Mouse (Mus musculus): ENCODE data around the gene 1700024G13Rik.
"Not testable (repeated sequence)": the region's sequence is repeated elsewhere in the genome, so short reads cannot be mapped to it uniquely, and the experiment has no call there.

Gene 1700024G13Rik

DNA sequence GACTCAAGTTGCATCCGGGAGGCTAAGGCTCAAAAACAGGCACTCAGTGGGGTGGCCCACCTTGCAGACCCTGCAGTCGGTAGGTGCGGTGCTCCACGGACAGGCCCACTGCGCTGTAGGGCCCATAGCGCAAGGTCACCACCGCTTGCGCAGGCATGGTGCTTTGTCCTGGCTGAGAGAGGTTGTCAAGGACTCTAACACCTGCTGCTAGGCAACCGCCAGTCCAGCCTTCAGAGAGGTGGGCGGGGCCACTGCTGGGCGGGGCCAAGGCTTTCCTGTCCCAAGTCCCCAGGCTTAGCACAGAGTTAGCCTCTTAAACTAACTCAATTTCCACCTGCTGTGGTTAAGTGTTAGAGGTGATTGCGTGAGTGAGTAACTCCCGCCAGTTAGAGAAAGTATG is at the start of gene 1700024G13Rik:
Gene 1700024G13Rik, minus strand, starts transcription at position 196 of the 400 bp plus-strand sequence.
- peak; percentile 44 for DNase-seq (ENCODE audit: extremely low spot score, low read depth, low spot score)

DNA sequence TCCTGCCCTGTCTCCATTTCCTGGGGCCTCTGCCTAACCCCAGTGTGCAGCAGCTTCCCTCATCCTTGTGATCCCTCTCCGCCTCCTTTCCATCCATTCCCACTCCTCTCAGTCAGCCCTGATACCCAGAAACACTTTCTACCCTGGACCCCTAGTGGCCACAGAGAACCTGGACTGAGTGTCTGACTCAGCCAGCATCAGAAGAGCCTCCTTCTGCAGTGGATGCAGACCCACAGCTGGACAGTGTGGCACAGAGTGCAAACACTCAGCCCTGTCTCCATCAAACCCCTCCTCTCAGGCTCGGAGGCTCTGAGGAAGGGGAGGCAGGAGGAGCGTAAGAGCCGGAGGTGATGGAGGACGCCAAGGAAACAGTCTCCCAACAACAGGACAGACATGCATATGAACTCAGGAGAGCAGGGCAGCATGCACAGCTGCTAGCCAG is 49.2 kb upstream of the 1700024G13Rik start:
- no peak for DNase-seq (ENCODE audit: extremely low spot score, low read depth, low spot score)

DNA sequence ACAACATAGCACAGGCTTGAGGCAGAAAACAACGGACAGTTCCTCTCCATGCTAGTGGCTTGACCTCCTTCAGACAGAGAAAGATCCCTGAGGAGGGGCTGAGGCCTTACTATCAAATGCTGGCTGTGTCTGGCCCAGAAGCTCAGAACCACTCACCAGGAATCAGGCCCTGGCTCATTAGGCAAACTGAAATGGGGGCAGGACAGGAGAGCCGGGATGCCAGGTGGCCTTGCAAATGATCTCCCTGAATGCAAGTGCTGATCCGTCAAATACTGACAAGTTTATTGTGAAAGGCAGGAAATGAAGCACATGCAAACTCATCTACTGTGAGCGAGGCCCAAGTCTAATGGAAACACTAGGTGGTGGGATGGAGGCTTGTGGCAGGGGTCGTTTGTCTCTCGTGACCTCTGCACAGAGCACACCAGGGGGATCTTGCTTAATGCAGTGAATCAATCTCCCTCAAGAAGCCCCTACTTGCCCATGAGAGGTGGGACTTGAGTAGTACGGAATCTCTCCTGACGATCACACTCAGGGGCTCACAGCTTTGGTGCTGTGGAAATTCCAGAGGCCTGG is 40.9 kb upstream of the 1700024G13Rik start:
- DNase-seq (ENCODE audit: extremely low spot score, low read depth, low spot score) = no peak

DNA sequence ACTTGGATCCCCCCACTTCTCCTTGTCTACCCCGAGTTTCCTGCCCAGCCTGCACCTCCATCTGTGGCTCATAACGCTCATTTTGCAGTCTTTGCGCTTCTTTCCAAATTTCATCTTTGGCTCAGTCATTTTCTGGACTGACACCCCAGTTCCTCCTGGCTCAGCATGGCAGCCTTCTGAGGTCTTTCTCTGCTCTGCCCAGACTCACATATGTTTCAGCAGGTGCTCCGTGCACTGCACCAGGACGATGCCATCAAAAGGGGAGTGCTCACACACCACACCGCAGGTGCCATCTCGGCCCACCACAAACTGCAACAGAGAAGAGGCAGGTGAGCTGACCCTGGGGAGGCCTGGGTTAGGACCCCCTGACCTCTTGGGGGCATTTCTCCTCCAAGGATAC is 35.8 kb upstream of the 1700024G13Rik start:
- DNase-seq (ENCODE audit: extremely low spot score, low read depth, low spot score) = no peak

DNA sequence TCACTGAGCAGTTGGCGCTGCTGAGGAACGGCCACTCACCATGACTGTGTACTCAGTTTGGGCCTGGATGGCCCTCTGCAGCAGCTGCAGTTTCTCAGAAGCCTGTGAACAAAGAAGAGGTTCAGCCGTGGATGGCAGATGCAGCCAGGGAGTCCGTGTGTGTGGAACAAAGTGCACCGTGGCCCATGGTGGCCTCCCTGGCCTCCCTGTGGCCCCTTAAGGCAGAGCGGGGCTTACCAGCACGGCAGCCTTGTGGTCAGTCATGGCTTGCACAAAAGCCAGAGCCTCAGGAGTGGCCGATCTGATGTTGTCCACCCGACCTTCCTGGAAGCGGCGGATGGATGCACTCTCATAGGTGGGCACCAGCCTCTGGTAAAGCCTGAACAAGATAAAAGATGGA is 30.6 kb upstream of the 1700024G13Rik start:
- no peak for DNase-seq (ENCODE audit: extremely low spot score, low read depth, low spot score)

DNA sequence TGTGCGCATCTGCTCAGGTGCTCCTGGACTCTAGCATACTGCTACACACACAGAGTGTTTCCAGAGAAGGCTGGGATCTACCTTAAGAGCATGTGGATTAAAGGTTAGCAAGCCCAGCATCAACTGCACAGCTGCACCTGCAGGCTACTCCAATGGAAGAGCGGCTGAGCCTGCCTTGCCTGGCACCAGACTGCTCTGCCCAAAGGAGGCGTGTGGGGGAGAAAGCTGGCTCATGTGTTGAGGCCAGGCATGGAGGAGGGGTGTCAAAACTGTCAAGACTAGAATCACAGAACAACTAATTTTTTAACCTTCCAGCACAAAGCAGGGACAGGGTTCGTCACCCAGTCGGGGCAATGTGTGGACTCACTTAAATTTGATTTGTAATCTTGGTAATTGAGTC is 23.9 kb upstream of the 1700024G13Rik start:
- DNase-seq (ENCODE audit: extremely low spot score, low read depth, low spot score) = no peak

DNA sequence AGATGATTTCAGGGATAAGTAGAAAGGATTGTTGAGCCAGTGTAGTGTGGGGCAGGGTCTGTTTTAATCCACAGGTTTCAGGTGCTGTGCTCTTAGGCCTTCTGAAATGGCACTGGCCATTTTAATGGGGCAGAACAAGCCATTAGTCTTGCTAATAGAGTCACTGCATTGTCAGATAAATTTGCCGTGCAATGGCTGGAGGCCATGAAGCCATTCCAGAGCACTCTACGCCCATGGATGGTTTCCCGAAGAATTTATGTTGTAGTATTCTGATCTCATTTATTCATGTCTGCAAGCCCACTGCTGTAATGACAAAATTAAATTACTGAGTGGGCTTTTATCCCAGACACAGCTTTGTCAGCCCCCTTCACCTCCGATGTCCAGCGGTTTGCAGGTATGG is 21.9 kb upstream of the 1700024G13Rik start:
- DNase-seq (ENCODE audit: extremely low spot score, low read depth, low spot score) = no peak

DNA sequence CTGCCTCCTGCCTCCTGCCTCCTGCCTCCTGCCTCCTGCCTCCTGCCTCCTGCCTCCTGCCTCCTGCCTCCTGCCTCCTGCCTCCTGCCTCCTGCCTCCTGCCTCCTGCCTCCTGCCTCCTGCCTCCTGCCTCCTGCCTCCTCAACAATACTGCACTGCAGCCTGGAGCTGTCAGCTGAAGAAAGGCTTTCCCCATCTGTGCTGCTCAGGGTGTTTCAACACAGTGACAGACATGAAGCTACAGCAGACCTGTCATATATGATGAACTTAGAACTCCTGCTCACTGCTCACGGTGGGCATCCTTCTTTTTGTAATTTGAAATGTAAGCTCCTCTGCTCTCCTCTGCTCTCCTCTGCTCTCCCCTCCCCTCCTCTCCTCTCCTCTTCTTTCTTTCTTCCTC is 17.2 kb upstream of the 1700024G13Rik start:
- DNase-seq (ENCODE audit: extremely low spot score, low read depth, low spot score) = not testable (repeated sequence)

DNA sequence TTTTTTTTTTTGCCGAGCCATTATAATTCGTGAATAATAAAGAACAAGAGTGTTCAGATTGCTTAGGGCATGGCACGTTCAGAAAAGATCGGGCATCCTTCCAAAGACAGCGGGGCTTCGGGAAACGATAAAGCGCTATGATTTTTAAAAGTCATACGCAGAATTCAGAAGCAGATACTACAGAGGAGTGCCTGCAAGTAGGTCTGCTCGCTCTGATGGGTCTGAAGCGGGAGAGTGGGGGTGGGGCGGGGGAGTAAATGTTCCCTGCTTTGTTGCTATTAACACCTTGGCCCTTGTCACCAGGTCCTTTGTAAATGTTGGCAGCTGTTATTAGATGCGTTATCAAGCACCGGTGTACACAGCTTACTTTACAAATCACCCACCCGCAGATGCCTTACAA is 6.6 kb downstream of the 1700024G13Rik start:
- no peak for DNase-seq (ENCODE audit: extremely low spot score, low read depth, low spot score)

DNA sequence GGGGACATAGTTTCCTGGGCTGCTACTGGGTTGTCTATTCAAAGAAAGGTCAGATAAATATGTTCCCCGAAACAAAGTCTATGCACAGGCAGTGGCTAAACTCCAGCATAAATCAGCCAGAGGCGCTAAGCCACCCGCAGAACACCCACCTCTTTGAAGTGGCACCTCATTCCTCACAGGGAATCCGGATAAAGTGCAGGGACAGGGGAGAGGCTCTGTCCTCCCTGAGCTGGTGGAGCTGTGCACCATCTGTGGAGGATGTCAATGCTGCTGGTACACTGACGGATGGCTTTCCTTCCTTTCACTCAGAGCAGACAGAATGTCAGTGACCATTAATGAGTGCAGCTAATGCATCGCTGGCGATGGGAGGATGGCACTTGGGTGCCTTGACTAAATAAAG is 7.1 kb downstream of the 1700024G13Rik start:
- DNase-seq (ENCODE audit: extremely low spot score, low read depth, low spot score) = no peak

DNA sequence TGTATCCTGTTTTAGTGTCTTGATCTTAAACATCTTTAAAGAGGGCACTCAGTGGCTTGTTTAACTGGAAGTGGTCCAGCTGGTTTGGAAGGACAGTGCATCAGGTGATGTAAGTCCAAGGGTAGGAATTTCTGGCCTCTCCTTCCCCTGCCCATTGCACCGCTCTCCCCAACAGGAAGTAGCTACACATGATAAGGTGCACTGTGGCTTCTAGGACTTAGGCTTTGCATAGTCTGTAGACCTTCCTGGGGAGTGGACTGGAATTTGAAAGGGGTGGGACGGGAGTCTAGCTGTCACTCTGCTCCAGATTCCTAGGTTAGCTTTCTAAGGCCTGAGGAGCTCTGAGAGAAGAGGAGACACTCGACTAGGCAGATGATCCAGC is 8.1 kb downstream of the 1700024G13Rik start:
- no peak for DNase-seq (ENCODE audit: extremely low spot score, low read depth, low spot score)

DNA sequence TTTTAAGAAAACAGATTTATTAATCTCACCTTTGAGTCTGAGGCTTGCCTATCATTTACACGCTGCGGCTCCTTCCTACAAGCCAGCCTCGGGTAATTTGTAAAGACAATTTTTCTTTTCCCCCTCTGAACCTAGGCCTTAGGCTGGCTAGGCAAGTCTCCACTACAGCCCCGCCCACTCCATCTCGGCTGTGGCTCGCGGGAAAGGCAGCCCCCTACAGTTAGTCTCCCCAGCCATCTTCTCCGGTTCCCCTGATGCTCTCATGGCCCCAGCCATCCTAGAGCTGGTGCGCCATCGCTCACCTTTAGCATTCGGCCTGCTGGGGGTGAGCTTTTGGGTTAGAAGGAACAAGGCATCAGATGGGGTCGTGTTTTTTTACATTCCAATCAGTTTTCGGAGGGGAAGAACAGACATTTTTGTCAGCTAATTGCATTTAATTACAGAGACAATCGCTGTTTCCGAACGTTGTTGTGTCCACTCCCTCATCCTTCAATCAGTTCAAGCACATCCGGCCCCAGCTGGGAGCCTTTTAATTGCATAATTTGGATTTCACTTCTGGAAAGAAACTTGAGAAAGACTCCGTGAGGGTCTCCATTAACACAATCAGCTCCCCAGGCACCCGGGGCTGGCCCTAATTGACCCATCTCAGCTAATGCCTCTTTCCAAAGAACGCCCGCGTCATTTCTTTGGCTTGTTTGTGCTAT is 8.6 kb downstream of the 1700024G13Rik start:
- no peak for DNase-seq (ENCODE audit: extremely low spot score, low read depth, low spot score)

DNA sequence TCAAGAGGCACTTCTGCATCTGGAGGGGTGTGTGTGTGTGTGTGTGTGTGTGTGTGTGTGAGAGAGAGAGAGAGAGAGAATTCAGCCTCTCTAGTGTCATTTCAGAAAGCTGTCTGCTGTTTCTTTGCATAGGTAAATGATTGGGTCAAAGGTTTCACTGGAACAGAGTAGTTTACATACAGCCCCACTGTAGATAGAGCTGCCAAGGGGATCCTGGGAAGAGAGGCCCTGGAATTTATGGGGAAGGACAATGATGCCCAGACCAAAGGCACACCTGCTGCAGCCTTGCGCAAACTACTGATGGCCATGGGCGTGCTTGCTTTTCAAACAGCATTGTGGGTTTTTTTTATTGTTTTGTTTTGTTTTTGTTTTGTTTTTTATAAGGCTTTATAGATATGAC is 15.7 kb downstream of the 1700024G13Rik start:
- DNase-seq (ENCODE audit: extremely low spot score, low read depth, low spot score) = no peak

DNA sequence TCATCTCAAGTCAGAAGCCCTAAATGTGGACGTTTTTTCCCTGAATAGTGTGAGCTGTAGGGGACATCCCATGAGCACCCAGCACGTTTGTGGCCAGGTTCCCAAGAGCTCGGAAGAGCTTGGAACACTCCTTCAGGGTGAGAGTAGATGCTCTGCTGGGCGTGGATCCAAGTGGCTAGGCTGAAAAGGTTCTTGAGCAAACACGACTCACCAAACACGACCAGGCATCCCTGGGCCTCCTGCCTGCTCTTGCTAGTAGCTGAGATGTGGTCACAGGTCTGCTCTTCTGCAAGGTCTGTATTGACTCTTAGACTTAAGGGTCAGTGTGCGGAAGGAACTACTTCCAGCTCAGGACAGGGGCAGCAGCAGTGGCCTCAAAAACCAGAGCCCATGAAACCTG is 18.4 kb downstream of the 1700024G13Rik start:
- no peak for DNase-seq (ENCODE audit: extremely low spot score, low read depth, low spot score)

DNA sequence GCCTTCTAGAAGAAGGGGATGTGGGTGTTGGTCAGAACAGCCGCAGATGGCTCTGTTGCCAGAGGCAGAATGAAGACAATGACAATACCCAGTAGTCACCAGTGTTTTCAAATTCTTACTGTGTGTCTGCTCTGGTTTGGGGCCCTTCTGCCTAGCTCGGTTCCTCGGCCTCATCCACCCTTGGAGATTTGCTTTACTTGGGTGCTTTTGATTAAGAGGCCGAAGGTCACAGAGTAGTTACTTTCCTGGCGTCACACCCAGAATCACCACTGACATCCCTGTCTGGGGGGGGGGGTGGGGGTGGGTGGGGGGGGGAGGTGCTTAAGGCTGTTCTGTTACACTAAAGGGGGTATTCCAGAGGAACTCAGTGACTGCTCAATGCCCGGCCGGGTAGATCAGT is 23.8 kb downstream of the 1700024G13Rik start:
- DNase-seq (ENCODE audit: extremely low spot score, low read depth, low spot score) = no peak

DNA sequence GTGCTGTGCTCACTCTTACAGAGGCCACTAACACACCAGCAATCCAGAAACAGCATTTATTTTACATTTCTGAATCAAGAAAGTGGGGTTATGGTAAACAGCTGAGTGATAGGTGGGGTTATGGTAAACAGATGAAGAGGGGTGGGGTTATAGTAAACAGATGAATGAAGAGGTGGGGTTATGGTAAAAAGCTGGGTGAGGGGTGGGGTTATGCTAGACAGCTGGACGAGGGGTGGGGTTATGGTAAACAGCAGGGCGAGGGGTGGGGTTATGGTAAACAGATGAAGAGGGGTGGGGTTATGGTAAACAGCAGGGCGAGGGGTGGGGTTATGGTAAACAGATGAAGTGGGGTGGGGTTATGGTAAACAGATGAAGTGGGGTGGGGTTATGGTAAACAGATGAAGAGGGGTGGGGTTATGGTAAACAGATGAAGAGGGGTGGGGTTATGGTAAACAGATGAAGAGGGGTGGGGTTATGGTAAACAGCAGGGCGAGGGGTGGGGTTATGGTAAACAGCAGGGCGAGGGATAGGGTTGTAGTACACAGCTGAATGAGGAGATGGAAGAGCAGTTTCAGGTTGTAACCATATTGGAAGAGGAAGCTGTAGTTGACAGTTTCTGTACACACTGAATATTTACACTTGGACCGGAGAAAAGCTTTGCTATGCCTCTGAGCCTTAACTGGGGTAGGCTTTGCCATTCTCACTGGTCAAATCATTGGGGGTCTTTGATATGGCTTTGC is 36.8 kb downstream of the 1700024G13Rik start:
- not testable (repeated sequence) for DNase-seq (ENCODE audit: extremely low spot score, low read depth, low spot score)

DNA sequence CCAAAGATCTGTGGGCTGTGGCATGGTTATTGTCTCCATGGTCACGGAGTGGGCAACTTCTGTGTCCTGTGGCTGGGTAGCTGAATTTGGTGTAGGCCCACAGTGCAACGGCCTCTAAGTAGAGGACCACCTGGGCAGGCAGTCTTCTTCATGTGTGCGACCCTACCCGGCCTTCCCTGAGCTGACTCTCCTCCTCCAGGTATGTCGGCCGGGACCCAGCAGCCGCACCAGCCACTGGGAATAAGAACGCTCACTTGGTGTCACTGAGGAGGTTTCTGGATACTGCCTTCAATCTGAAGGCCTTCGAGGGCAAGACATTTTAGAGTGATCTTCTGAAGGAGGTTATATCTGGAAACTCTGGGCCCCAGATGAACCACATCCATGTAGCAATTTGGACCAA is 40.9 kb downstream of the 1700024G13Rik start:
- DNase-seq (ENCODE audit: extremely low spot score, low read depth, low spot score) = no peak

DNA sequence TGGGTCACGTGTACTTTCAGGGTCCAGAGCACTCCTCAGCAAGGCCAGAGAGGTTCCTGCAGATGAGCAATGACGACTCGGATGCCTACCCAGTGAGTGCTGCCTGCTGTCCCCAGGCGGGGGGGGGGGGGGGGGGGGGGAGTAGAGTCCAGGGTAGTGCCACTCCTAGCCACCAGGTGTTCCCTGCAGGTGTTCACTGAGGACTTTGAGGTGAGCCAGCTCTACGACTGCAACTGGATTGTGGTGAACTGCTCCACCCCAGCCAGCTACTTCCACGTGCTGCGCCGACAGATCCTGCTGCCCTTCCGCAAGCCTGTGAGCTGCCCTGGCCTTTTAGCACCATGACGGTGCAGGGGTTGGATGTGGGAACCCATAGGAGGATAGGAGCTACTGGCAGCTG is 43.5 kb downstream of the 1700024G13Rik start:
- DNase-seq (ENCODE audit: extremely low spot score, low read depth, low spot score) = no peak

DNA sequence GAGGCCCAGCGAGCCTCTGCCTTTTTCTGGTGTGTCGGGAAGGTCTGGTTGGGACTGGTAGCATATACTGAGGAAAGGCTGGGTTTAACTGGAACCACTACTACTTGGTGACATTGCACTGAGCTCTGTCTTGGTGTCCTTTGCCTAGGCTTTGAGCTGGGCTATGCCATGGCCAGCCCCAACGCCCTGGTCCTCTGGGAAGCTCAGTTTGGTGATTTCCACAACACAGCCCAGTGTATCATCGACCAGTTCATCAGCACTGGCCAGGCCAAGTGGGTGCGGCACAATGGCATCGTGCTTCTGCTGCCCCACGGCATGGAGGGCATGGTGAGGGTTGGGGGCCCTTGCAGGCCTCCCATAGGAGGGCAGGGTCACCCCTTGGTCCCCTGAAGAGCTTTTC is 44.0 kb downstream of the 1700024G13Rik start:
- DNase-seq (ENCODE audit: extremely low spot score, low read depth, low spot score) = no peak

DNA sequence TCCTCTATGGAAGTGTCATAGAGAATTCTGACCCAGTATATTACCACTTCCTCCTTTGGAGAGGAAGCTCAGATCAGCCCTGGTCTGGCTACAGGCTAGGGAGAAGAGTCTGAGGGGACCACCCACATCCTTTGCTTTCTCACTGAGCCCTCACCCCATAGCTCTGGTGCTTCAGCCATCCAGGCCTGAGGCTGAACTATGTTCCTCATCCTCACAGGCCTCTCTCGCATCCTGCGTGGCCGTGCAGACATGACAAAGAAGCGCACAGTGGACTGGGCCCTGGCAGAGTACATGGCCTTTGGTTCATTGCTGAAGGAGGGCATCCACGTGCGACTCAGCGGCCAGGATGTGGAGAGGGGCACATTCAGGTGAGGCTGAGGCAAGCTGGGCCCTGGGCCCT is 46.4 kb downstream of the 1700024G13Rik start:
- DNase-seq (ENCODE audit: extremely low spot score, low read depth, low spot score) = no peak

DNA sequence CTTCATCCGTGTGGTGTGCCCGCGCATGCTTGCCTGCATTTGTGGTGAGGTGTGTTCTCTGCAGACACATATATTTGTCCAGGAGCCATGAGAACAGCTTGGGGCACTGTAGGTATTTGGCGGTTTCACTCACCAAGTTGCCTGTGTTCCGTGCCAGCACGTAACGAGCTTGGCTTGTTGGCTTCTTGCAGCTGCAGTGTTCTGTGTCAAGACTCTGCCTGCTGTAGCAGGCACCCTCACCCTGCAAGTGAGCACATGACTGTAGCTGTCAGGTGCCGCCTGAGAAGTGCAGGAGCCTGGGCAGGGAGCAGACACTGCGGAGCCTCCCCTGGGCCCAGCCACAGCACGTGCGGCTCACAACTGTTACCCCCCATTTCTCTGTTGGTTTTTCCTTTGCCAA is 51.6 kb downstream of the 1700024G13Rik start:
- DNase-seq (ENCODE audit: extremely low spot score, low read depth, low spot score) = no peak

DNA sequence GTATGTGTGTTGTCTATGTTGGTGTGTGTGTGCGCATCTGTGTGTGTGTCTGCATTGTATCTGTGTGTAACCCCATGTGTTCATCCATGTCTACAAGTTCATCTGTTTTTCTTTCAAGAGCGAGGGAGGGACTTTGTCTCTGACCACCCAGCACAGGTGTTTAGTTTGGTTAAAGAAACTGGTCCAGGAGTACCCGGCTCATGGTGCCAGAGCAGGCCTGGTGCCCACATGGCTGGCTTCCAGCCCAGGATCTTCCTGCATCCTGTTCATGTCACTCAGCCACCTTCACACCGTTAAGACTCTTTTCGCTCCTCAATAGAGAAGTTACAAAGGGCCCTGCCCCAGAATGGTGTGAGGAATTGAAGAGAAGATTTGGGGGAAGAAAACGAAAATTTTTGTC is 52.2 kb downstream of the 1700024G13Rik start:
- DNase-seq (ENCODE audit: extremely low spot score, low read depth, low spot score) = no peak
